Mouse (Mus musculus) liver, embryonic 12.5 days (tissue): ENCODE measurements around the gene Il13ra2. TPM values are rescaled to one million over a fixed set of nuclear protein-coding genes. Genes with fewer than 3 reads are reported as not detected.
"Not testable (repeated sequence)": the region's sequence is repeated elsewhere in the genome, so short reads cannot be mapped to it uniquely, and the experiment has no call there.

Experiments used
- ATAC-seq: fragments of 200-750 bp; cut with Nextera tagmentation; 2 replicates; pipeline ENCODE4 v1.8.0; 2017; ENCODE audit warnings: moderate number of reproducible peaks, mild to moderate bottlenecking, moderate library complexity
- H3K27ac ChIP-seq: fragments of 300-500 bp; sonication (generic); 2 replicates; pipeline ENCODE4 v1.5.1; 2016; ENCODE audit warnings: mild to moderate bottlenecking
- H3K27me3 ChIP-seq: fragments of 300-500 bp; sonication (generic); replicated peaks from 2 replicates; pipeline ENCODE4 v1.6.1; 2016; ENCODE audit warnings: mild to moderate bottlenecking, moderate library complexity
- H3K36me3 ChIP-seq: fragments of 300-500 bp; sonication (generic); 2 replicates; pipeline ENCODE4 v1.6.1; 2016; ENCODE audit warnings: mild to moderate bottlenecking, moderate library complexity
- H3K4me1 ChIP-seq: fragments of 300-500 bp; sonication (generic); 2 replicates; pipeline ENCODE4 v1.6.1; 2016
- H3K4me2 ChIP-seq: fragments of 300-500 bp; sonication (generic); 2 replicates; pipeline ENCODE4 v1.6.1; 2016; ENCODE audit warnings: mild to moderate bottlenecking, moderate library complexity
- H3K4me3 ChIP-seq: fragments of 300-500 bp; sonication (generic); 2 replicates; pipeline ENCODE4 v1.5.1; 2016; ENCODE audit warnings: mild to moderate bottlenecking, moderate library complexity
- H3K9ac ChIP-seq: fragments of 300-500 bp; sonication (generic); 2 replicates; pipeline ENCODE4 v1.6.1; 2016; ENCODE audit warnings: mild to moderate bottlenecking, moderate library complexity
- H3K9me3 ChIP-seq: fragments of 300-500 bp; sonication (generic); replicated peaks from 2 replicates; pipeline ENCODE4 v1.6.1; 2016; ENCODE audit warnings: mild to moderate bottlenecking, moderate library complexity
- WGBS: fragments of 180-500 bp; shearing (Covaris S2); methylation state at CpG from one replicate; pipeline ENCODE4 v1.1.7; 2016; ENCODE audit not compliant: insufficient replicate concordance; 5-methylcytosine and 5-hydroxymethylcytosine counted together
- polyA plus RNA-seq: library from polyadenylated mRNA; unstranded; fragments of >200 nt; fragmentation: Nextera tagmentation; extraction: Ambion mirVana; gene quantifications from 2 replicates; pipeline ENCODE4 v1.2.1, GENCODE M21; 2016

Gene Il13ra2
- polyA plus RNA-seq, result not detected in 2 replicates

GRCm38 (mm10) chrX:147429129-147429528 lies at the start of gene Il13ra2:
TSS of gene Il13ra2 (minus strand) at chrX:147429192.
- 20% methylated on average over 1 of the region's 1 CpGs for WGBS
- H3K9ac ChIP-seq, result no peak within 1 kb of the TSS
- no peak within 1 kb of the TSS for H3K27ac ChIP-seq
- no peak within 1 kb of the TSS for H3K4me3 ChIP-seq
- H3K4me1 ChIP-seq, result no peaks in the 10 kb centered on the region
- no peaks in the 10 kb centered on the region for H3K27me3 ChIP-seq
- no peaks in the 10 kb centered on the region for H3K36me3 ChIP-seq
- no peaks in the 10 kb centered on the region for H3K9me3 ChIP-seq
- ATAC-seq, result no peak
- H3K4me2 ChIP-seq, result no peak within 1 kb of the TSS

- not testable (repeated sequence) for H3K4me1 ChIP-seq, H3K4me2 ChIP-seq, H3K9ac ChIP-seq, H3K9me3 ChIP-seq, ATAC-seq, H3K4me3 ChIP-seq, H3K27me3 ChIP-seq, H3K27ac ChIP-seq, H3K36me3 ChIP-seq
- 38% methylated on average over 1 of the region's 1 CpGs for WGBS
Measured at GRCm38 (mm10) chrX:147453610-147454009, 24.6 kb upstream of the Il13ra2 start, which contains the start of gene Vmn1r239-ps. TSS of gene Vmn1r239-ps (minus strand) at chrX:147453710.

GRCm38 (mm10) chrX:147443386-147443785 lies 14.4 kb upstream of the Il13ra2 start:
- no peaks in the 10 kb centered on the region for H3K36me3 ChIP-seq
- no peaks in the 10 kb centered on the region for H3K4me1 ChIP-seq
- H3K9me3 ChIP-seq, result no peaks in the 10 kb centered on the region
- WGBS, result 72% methylated on average over 4 of the region's 4 CpGs
- H3K27me3 ChIP-seq, result no peaks in the 10 kb centered on the region
- H3K4me3 ChIP-seq, result no peak overlapping the region
- no peak for ATAC-seq
- no peak overlapping the region for H3K27ac ChIP-seq
- no peak overlapping the region for H3K9ac ChIP-seq
- H3K4me2 ChIP-seq, result no peak overlapping the region

DNA sequence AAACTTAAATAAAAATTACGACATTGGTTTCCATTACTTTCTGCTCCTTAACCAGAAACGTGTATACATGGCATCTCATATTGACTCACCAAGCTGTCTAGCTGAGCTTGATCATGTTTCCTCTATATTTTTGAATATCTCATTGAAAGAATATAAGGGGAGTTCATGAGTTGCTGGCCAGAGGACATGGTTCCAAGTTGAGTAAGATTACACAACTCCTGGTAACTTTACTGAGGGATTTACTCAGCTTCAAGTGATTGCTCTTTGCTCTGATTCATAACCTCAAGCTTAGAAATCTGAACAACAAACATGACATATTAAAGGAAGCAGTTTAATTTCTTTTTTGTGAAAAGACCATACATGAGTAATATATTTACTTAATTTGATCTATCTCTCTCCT lies 6.4 kb upstream of the Il13ra2 start:
- no peak overlapping the region for H3K4me3 ChIP-seq
- H3K27ac ChIP-seq, result no peak overlapping the region
- no peak for ATAC-seq
- no peaks in the 10 kb centered on the region for H3K4me1 ChIP-seq
- no peaks in the 10 kb centered on the region for H3K27me3 ChIP-seq
- no peak overlapping the region for H3K9ac ChIP-seq
- H3K36me3 ChIP-seq, result no peaks in the 10 kb centered on the region
- no peaks in the 10 kb centered on the region for H3K9me3 ChIP-seq
- H3K4me2 ChIP-seq, result no peak overlapping the region
- 66% methylated on average over 2 of the region's 2 CpGs for WGBS

DNA sequence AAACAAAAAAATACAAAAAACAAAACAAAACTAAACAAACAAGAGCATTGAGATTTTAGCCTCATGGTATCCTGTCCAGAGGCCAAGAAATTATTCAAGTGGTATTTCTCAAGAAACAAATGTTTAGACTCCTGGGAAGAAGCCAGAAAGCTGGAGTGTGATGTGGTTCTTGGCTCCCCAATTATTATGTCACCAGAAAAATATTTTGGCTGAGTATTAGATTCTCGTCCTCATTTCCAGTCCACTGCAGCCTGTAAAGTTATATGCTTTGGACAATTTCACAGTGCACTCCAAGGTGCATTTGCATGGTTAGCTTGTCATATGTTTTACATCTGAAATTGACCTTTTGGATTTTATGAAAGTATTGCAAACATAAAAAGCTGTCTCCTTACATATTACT lies 761 bp upstream of the Il13ra2 start:
- no peak for ATAC-seq
- Histone ChIP-seq H3K27me3 (no peaks in the 10 kb centered on the region), H3K27ac (no peak overlapping the region), H3K4me2 (no peak overlapping the region), H3K4me3 (no peak overlapping the region), H3K36me3 (no peaks in the 10 kb centered on the region), H3K9me3 (no peaks in the 10 kb centered on the region), H3K9ac (no peak overlapping the region), H3K4me1 (no peaks in the 10 kb centered on the region)
- WGBS, result 47% methylated on average over 1 of the region's 1 CpGs

DNA sequence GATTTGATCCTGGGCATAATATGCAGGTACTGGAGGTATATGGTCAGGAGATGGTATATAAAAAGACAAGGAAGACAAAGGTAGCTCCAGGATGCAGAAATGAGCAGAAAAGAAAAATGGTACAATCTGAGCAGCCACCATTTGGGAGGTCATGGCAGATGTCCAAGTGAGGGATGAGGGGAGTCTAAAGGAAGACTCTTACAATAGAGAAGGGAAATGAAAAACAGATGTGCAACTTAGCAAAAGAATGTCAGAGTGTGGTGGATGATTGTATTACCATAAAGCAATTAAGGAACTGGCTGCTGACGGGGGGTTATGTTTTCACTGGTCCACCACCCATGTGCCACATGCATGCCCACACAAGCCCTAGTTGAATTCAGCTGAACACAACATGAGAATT lies 35.5 kb downstream of the Il13ra2 start:
- no peak overlapping the region for H3K27ac ChIP-seq
- H3K27me3 ChIP-seq, result no peaks in the 10 kb centered on the region
- no peak overlapping the region for H3K9ac ChIP-seq
- no peak overlapping the region for H3K4me2 ChIP-seq
- H3K9me3 ChIP-seq, result no peaks in the 10 kb centered on the region
- no peaks in the 10 kb centered on the region for H3K36me3 ChIP-seq
- 64% methylated on average over 1 of the region's 1 CpGs for WGBS
- H3K4me3 ChIP-seq, result no peak overlapping the region
- H3K4me1 ChIP-seq, result no peaks in the 10 kb centered on the region
- no peak for ATAC-seq

- no peaks in the 10 kb centered on the region for H3K36me3 ChIP-seq
- no peak overlapping the region for H3K4me2 ChIP-seq
- no peak overlapping the region for H3K9ac ChIP-seq
- no peak overlapping the region for H3K4me3 ChIP-seq
- no peaks in the 10 kb centered on the region for H3K9me3 ChIP-seq
- no peaks in the 10 kb centered on the region for H3K4me1 ChIP-seq
- no peak overlapping the region for H3K27ac ChIP-seq
- no peak for ATAC-seq
- 70% methylated on average over 2 of the region's 2 CpGs for WGBS
- H3K27me3 ChIP-seq, result no peaks in the 10 kb centered on the region
Measured at GRCm38 (mm10) chrX:147349167-147349566, 79.8 kb downstream of the Il13ra2 start.

Other genes starting within 250 kb of the Il13ra2 start
- not detected in 2 replicates for gene Vmn1r239-ps, start 24.5 kb upstream of the Il13ra2 start, polyA plus RNA-seq
- 0.44 and 0.86 TPM in 2 replicates for gene Lrch2, start 124.9 kb upstream of the Il13ra2 start, polyA plus RNA-seq